Mouse (Mus musculus) liver, adult 2 months (tissue): Measurements from ENCODE around the gene Ctss. TPM values are rescaled to one million over a fixed set of nuclear protein-coding genes. Genes with fewer than 3 reads are reported as not detected.
A peak's percentile ranks its signal among the peaks of the same experiment; 100 is the strongest.
"Not testable (repeated sequence)": the region's sequence is repeated elsewhere in the genome, so short reads cannot be mapped to it uniquely, and the experiment has no call there.

Experiments used
- DNase-seq: peaks from one replicate; pipeline ENCODE4 v3.0.0-alpha.2; 2011; ENCODE audit warnings: low read depth, low spot score; ENCODE audit errors: extremely low read depth
- H3K27ac ChIP-seq: fragments of 200-500 bp; replicated peaks from 2 replicates; pipeline ENCODE4 v1.5.1; 2012; ENCODE audit warnings: low read depth, mild to moderate bottlenecking, control low read depth, inconsistent platforms, low read length; ENCODE audit not compliant: insufficient read depth
- H3K27me3 ChIP-seq: fragments of 200-500 bp; 2 replicates; pipeline ENCODE4 v1.6.1; 2012; ENCODE audit warnings: mild to moderate bottlenecking, moderate library complexity, low read length, inconsistent platforms; ENCODE audit not compliant: control insufficient read depth, insufficient read depth
- H3K36me3 ChIP-seq: fragments of 200-500 bp; 2 replicates; pipeline ENCODE4 v1.6.1; 2012; ENCODE audit warnings: low read length, inconsistent platforms; ENCODE audit not compliant: control insufficient read depth, insufficient read depth
- H3K4me1 ChIP-seq: fragments of 200-500 bp; 2 replicates; pipeline ENCODE4 v1.6.1; 2011; ENCODE audit warnings: low read length; ENCODE audit not compliant: control insufficient read depth, insufficient read depth
- H3K4me3 ChIP-seq: fragments of 200-500 bp; 2 replicates; pipeline ENCODE4 v1.5.1; 2011; ENCODE audit warnings: low read depth, mild to moderate bottlenecking, control low read depth, low read length, moderate library complexity; ENCODE audit not compliant: insufficient read depth
- H3K79me2 ChIP-seq: fragments of 200-500 bp; 2 replicates; pipeline ENCODE4 v1.6.1; 2012; ENCODE audit warnings: inconsistent platforms, mild to moderate bottlenecking, low read length, moderate library complexity; ENCODE audit not compliant: control insufficient read depth, insufficient read depth
- H3K9ac ChIP-seq: fragments of 200-500 bp; 2 replicates; pipeline ENCODE4 v1.6.1; 2012; ENCODE audit warnings: low read depth, mild to moderate bottlenecking, control low read depth, inconsistent platforms, low read length
- CTCF ChIP-seq: fragments of 200-500 bp; IDR thresholded peaks from 2 replicates; pipeline ENCODE4 v1.5.1; 2011; ENCODE audit warnings: low read depth, low read length, control low read depth
- POLR2A ChIP-seq: fragments of 200-500 bp; IDR thresholded peaks from 2 replicates; pipeline ENCODE4 v1.6.1; 2011; ENCODE audit warnings: low read length, control low read depth; ENCODE audit not compliant: insufficient read depth; ENCODE audit errors: extremely low read depth
- WGBS: fragments of 180-500 bp; shearing (Covaris S2); methylation state at CpG from one replicate; pipeline ENCODE4 v1.1.7; 2018; 5-methylcytosine and 5-hydroxymethylcytosine counted together
- polyA plus RNA-seq: library from polyadenylated mRNA; depleted of rRNA; stranded (reverse); fragments of >200 nt; gene quantifications from 2 replicates; pipeline ENCODE4 v1.2.3, GENCODE M21; 2012
- total RNA-seq: library from RNA; depleted of rRNA; stranded (reverse); fragments of >200 nt; gene quantifications from 2 replicates; pipeline ENCODE4 v1.2.3, GENCODE M21; 2014

The Ctss gene
- total and polyA plus RNA-seq, 2 experiments: 13.5 to 77.4 TPM

DNA sequence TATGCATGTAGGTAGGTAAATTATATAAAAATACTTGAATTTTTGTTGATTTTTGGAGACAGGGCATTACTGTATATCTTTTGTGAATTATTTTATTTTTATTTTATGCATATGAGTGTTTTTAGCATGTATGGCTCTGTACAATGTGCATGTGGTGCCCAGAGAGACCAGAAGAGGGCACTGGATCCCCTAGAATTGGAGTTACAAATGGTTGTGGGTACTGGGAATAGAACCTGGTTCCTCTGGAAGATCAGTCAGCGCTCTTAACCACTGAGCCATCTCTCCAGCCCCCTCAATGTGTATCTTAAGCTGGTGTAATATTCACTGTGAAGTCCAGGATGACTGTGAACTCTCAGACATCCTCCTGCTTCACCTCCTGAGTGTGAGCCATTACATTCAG lies 8.3 kb downstream of the Ctss start:
- Histone ChIP-seq H3K9ac (no peak overlapping the region), H3K36me3 (no peaks in the 10 kb centered on the region), H3K4me1 (no peaks in the 10 kb centered on the region), H3K4me3 (no peak overlapping the region), H3K27ac (no peak overlapping the region), H3K79me2 (no peaks in the 10 kb centered on the region), H3K27me3 (no peaks in the 10 kb centered on the region)
- WGBS: 90% methylated on average over 1 of the region's 1 CpGs
- TF ChIP-seq CTCF (no peak), POLR2A (no peak)
- DNase-seq: no peak

DNA sequence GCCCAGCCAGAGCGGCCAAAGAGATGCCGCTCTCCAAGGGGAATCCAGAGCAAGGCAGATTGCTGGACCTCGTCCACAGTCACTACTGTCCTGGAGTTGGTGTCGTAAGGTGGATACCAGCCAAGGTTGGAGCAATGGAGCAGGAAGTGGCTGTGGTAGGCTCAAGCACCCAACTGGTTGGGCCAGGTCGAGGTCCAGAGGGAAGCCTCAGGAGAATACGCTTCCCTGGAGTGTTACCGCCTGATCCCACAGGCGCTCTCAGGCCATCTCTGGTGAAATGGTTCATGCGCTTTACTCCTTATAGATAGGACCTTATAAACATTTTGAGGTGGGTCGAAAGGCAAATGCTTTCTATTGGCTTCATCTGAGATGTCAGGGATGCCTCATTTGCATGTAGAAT lies 12.3 kb downstream of the Ctss start:
- DNase-seq: peak; percentile 11
- no peak overlapping the region for H3K27ac ChIP-seq
- no peak overlapping the region for H3K9ac ChIP-seq
- WGBS: 84% methylated on average over 10 of the region's 10 CpGs
- no peaks in the 10 kb centered on the region for H3K79me2 ChIP-seq
- H3K4me1 ChIP-seq: no peaks in the 10 kb centered on the region
- H3K4me3 ChIP-seq: no peak overlapping the region
- no peaks in the 10 kb centered on the region for H3K36me3 ChIP-seq
- TF ChIP-seq POLR2A (no peak), CTCF (no peak)
- H3K27me3 ChIP-seq: no peaks in the 10 kb centered on the region

DNA sequence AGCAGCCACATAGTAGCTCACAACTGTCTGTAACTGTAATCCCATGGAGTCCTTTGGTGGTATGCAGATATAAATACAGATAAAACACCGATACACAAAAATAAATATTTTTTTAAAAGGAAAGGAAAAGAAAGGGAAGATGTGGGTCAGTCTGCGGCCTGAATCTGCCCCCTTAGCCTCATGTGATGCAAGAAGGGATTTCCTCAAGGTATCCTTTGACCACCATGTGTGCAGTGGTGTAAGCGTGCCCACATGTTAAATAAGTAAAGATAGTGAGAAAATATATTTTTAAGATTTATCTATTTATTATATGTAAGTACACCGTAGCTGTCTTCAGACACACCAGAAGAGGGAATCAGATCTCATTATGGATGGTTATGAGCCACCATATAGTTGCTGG lies 13.3 kb downstream of the Ctss start:
- H3K4me3 ChIP-seq: no peak overlapping the region
- no peak overlapping the region for H3K27ac ChIP-seq
- TF ChIP-seq POLR2A: no peak
- TF ChIP-seq CTCF: no peak
- no peak overlapping the region for H3K9ac ChIP-seq
- H3K4me1 ChIP-seq: no peaks in the 10 kb centered on the region
- DNase-seq: no peak
- 95% methylated on average over 4 of the region's 4 CpGs for WGBS
- H3K27me3 ChIP-seq: no peaks in the 10 kb centered on the region
- no peaks in the 10 kb centered on the region for H3K79me2 ChIP-seq
- no peaks in the 10 kb centered on the region for H3K36me3 ChIP-seq

DNA sequence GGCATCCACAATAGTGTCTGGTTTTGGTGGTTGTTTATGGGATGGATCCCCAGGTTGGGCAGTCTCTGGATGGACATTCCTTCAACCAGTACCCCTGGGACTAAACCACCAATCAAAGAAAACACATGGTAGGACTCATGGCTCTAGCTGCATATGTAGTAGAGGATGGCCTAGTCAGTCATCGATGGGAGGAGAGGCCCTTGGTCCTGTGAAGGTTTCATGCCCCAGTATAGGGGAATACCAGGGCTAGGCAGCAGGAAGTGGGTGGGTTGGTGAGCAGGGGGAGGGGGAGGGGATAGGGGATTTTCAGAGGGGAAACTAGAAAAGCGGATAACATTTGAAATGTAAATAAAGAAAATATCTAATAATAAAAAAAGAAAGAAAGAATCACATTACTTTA lies 14.6 kb downstream of the Ctss start:
- not testable (repeated sequence) for H3K4me1 ChIP-seq, DNase-seq, H3K27ac ChIP-seq, H3K27me3 ChIP-seq, H3K36me3 ChIP-seq, H3K9ac ChIP-seq, H3K79me2 ChIP-seq, H3K4me3 ChIP-seq
- WGBS: 74% methylated on average over 2 of the region's 2 CpGs

DNA sequence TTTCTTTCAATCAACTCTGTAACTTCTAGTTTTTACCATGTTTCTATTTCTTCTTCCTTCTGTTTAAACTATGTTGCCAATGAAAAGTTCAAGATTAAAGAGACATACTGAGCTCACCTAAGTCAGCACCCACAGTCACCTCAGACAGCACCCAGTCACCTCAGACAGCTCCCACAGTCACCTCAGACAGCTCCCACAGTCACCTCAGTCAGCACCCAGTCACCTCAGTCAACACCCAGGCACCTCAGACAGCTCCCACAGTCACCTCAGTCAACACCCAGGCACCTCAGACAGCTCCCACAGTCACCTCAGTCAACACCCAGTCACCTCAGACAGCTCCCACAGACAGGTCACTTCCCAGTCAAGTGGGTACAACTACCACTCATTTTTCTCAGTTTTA lies 15.6 kb downstream of the Ctss start:
- no peak for DNase-seq

DNA sequence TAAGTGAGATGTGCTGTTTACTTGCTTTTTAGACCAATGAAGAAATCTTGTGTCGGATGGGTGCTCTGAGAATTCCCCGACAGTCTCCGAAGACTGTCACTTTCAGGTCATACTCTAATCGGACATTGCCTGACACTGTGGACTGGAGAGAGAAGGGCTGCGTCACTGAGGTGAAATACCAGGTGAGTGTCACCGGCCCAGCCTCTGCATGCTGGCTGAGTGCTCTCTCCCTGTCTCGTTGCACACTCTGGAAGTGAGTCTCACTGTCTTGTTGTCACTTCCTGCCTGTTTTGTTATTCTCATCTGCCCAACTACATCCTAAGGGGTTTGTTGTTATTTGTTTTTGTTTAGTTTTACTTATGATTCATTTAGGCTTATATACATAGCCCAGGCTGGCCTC lies 16.4 kb downstream of the Ctss start:
- no peak for DNase-seq
- Histone ChIP-seq H3K36me3 (no peaks in the 10 kb centered on the region), H3K4me3 (no peak overlapping the region), H3K4me1 (no peaks in the 10 kb centered on the region), H3K79me2 (no peaks in the 10 kb centered on the region), H3K9ac (no peak overlapping the region), H3K27ac (no peak overlapping the region), H3K27me3 (no peaks in the 10 kb centered on the region)
- 68% methylated on average over 7 of the region's 7 CpGs for WGBS
- no peak for TF ChIP-seq POLR2A
- TF ChIP-seq CTCF: no peak

More for the DNA sequence above, 15.6 kb downstream of the Ctss start:
- Histone ChIP-seq H3K9ac (no peak overlapping the region), H3K4me1 (no peaks in the 10 kb centered on the region), H3K27me3 (no peaks in the 10 kb centered on the region), H3K27ac (no peak overlapping the region), H3K4me3 (no peak overlapping the region), H3K36me3 (no peaks in the 10 kb centered on the region), H3K79me2 (no peaks in the 10 kb centered on the region)
- no peak for TF ChIP-seq POLR2A
- no peak for TF ChIP-seq CTCF
